Comparison of ENCODE assay signal across 18 mouse cellular contexts in the genomic region with DNA sequence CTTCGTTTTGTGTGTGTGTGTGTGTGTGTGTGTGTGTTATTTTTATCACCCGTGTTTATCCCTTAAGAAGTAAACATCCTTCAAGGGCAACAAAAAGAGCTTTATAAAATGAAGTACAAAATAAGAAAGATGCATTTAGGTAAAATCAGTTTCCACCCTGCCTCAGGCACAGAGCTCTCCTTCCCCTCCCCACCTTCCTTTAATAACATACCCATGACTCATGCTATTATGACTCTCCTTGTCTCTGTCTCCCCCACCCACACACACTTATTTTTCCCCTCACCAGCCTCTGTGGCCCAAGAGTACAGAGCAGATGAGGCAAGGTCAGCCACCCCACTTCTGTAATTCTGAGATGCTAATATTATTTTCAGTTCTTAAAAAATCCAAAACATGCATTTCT.
"Had no signal": no experiment of that assay in that cellular context is flagged by ENCODE, and none has a peak within 500 bp of the region (broad histone marks: within the 10 kb centered on the region; RNA-seq: fewer than 3 reads in every experiment).

No protein-coding gene starts in this region.

- H3K36me3 ChIP-seq: kidney, embryonic 15.5 days; limb, embryonic 12.5 days; liver, embryonic 13.5 days; lung, embryonic 15.5 days; midbrain, embryonic 15.5 days; stomach, embryonic 15.5 days had no signal

- ATAC-seq: liver, postnatal 0 days; midbrain, embryonic 15.5 days had no signal

- H3K4me1 ChIP-seq: limb, embryonic 12.5 days; liver, embryonic 13.5 days; lung, embryonic 15.5 days; megakaryocyte, embryonic 14.5 days; midbrain, embryonic 15.5 days; stomach, embryonic 15.5 days had no signal

- H3K4me2 ChIP-seq: kidney, embryonic 15.5 days; limb, embryonic 12.5 days; liver, embryonic 13.5 days; lung, embryonic 15.5 days; midbrain, embryonic 11.5 days; midbrain, embryonic 15.5 days; stomach, embryonic 15.5 days had no signal

- H3K27ac ChIP-seq: kidney, embryonic 15.5 days; left cerebral cortex, adult 2 months; limb, embryonic 12.5 days; liver, embryonic 13.5 days; lung, embryonic 15.5 days; macrophage; midbrain, embryonic 15.5 days; stomach, embryonic 15.5 days had no signal

- H3K27me3 ChIP-seq: kidney, embryonic 15.5 days; limb, embryonic 12.5 days; liver, embryonic 13.5 days; lung, embryonic 15.5 days; megakaryocyte, embryonic 14.5 days; midbrain, embryonic 15.5 days; stomach, embryonic 15.5 days had no signal

- H3K9me3 ChIP-seq: kidney, embryonic 15.5 days; limb, embryonic 12.5 days; liver, embryonic 13.5 days; lung, embryonic 15.5 days; megakaryocyte, embryonic 14.5 days; midbrain, embryonic 15.5 days; stomach, embryonic 15.5 days had no signal

- DNase-seq: kidney, adult 2 months; kidney, postnatal 14 days; liver; liver, embryonic 13.5 days; liver, postnatal 0 days; lung, postnatal 14 days; right cerebral cortex, postnatal 4 days; thymus, adult 2 months; thymus, postnatal 25 days had no signal

- H3K9ac ChIP-seq: kidney, embryonic 15.5 days; limb, embryonic 12.5 days; liver, embryonic 13.5 days; liver, postnatal 0 days; lung, embryonic 15.5 days; midbrain, embryonic 15.5 days; stomach, embryonic 15.5 days had no signal

- H3K4me3 ChIP-seq: kidney, embryonic 15.5 days; left cerebral cortex, adult 2 months; limb, embryonic 12.5 days; liver, embryonic 13.5 days; lung, embryonic 15.5 days; megakaryocyte, embryonic 14.5 days; midbrain, embryonic 15.5 days; stomach, embryonic 15.5 days had no signal
